Mouse (Mus musculus) ES-E14 (cell line): Measurements from ENCODE around the gene Adssl1. TPM values are rescaled to one million over a fixed set of nuclear protein-coding genes. Genes with fewer than 3 reads are reported as not detected.

Source experiments
- DNase-seq: peaks from one replicate; pipeline ENCODE4 v3.0.0-alpha.2; 2013; ENCODE audit warnings: low read depth, low spot score
- H3K27ac ChIP-seq: 2 replicates; pipeline ENCODE4 v1.5.1; 2012; ENCODE audit warnings: low read depth, mild to moderate bottlenecking, low read length, moderate library complexity, mixed read lengths; ENCODE audit not compliant: poor library complexity, insufficient read depth, severe bottlenecking
- H3K36me3 ChIP-seq: 2 replicates; pipeline ENCODE4 v1.6.1; 2012; ENCODE audit warnings: mild to moderate bottlenecking, low read length, moderate library complexity, mixed read lengths; ENCODE audit not compliant: control insufficient read depth, poor library complexity, insufficient read depth, severe bottlenecking
- H3K4me1 ChIP-seq, 2 experiments: fragments of 150-350 bp in 1 of 2; sonication (generic) in 1 of 2; 2 replicates each; pipeline ENCODE4 v1.6.1; 2012; ENCODE audit warnings: low read length in 2 of 2, mild to moderate bottlenecking in 1 of 2, mixed read lengths in 1 of 2; ENCODE audit not compliant: control insufficient read depth in 2 of 2, insufficient read depth in 2 of 2, poor library complexity in 1 of 2
- H3K4me3 ChIP-seq, 2 experiments: fragments of 150-350 bp in 1 of 2; sonication (generic) in 1 of 2; 2 replicates each; pipeline ENCODE4 v1.5.1; 2012; ENCODE audit warnings: low read length in 2 of 2, low read depth in 1 of 2, mild to moderate bottlenecking in 1 of 2, mixed read lengths in 1 of 2; ENCODE audit not compliant: insufficient read depth in 1 of 2, poor library complexity in 1 of 2, severe bottlenecking in 1 of 2
- H3K9ac ChIP-seq: 2 replicates; pipeline ENCODE4 v1.6.1; 2012; ENCODE audit warnings: low read depth, mild to moderate bottlenecking, low read length, mixed read lengths; ENCODE audit not compliant: poor library complexity, insufficient read depth, severe bottlenecking
- H3K9me3 ChIP-seq: fragments of 150-350 bp; sonication (generic); 2 replicates; pipeline ENCODE4 v1.6.1; 2012; ENCODE audit warnings: low read depth, mild to moderate bottlenecking, low read length; ENCODE audit not compliant: control insufficient read depth, insufficient read depth
- CHD2 ChIP-seq: IDR thresholded peaks from 2 replicates; pipeline ENCODE4 v1.6.1; 2014; ENCODE audit warnings: mild to moderate bottlenecking, low read depth, low read length, inconsistent platforms
- HCFC1 ChIP-seq: IDR thresholded peaks from 2 replicates; pipeline ENCODE4 v1.6.1; 2012; ENCODE audit warnings: low read length, inconsistent platforms, borderline replicate concordance; ENCODE audit not compliant: insufficient read depth
- MAFK ChIP-seq: IDR thresholded peaks from 2 replicates; pipeline ENCODE4 v1.6.1; 2014; ENCODE audit warnings: mild to moderate bottlenecking, low read depth, low read length, inconsistent platforms; ENCODE audit not compliant: insufficient read depth
- ZC3H11A ChIP-seq: IDR thresholded peaks from 2 replicates; pipeline ENCODE4 v1.6.1; 2012; ENCODE audit warnings: low read depth, mild to moderate bottlenecking, inconsistent platforms, low read length, borderline replicate concordance
- ZNF384 ChIP-seq: IDR thresholded peaks from 2 replicates; pipeline ENCODE4 v1.6.1; 2012; ENCODE audit warnings: low read depth, low read length, inconsistent platforms
- in situ Hi-C, 2 experiments: fragments of 600-800 bp; cut with MboI; formaldehyde crosslinking; loops; one replicate each; pipeline ENCODE4 v1.15.1; 2025; ENCODE audit warnings: low sequenced_read_pairs in 2 of 2, inconsistent platforms in 1 of 2; ENCODE audit not compliant: unreplicated experiment in 2 of 2
- total RNA-seq: library from RNA; depleted of rRNA; stranded (reverse); fragments of 300-350 nt; gene quantifications from 2 replicates; pipeline ENCODE4 v1.2.3, GENCODE M21; 2012

Adssl1 gene
- total RNA-seq, 1 experiment, result 2.4 TPM

- Histone ChIP-seq H3K36me3 (no peaks in the 10 kb centered on the region), H3K4me3 (no peak overlapping the region), H3K9ac (no peak overlapping the region), H3K9me3 (no peaks in the 10 kb centered on the region), H3K27ac (no peak overlapping the region), H3K4me1 (peaks cover 0 to 17% of the 10 kb centered on the region in 2 experiments; a peak in 2 of 4 replicates)
- DNase-seq, result no peak
- no peak for TF ChIP-seq ZNF384
- in situ Hi-C loops, result no loop called here
These were observed 12.4 kb downstream of the Adssl1 start for GRCm38 (mm10) chr12:112632084-112632777.

GRCm38 (mm10) chr12:112632907-112633306, 13.1 kb downstream of the Adssl1 start:
- H3K9me3 ChIP-seq, result no peaks in the 10 kb centered on the region
- no peak overlapping the region for H3K4me3 ChIP-seq
- peaks cover 0 to 17% of the 10 kb centered on the region in 2 experiments; a peak in 2 of 4 replicates for H3K4me1 ChIP-seq
- no peak overlapping the region for H3K9ac ChIP-seq
- no peak overlapping the region for H3K27ac ChIP-seq
- DNase-seq, result no peak
- no peak for TF ChIP-seq MAFK
- TF ChIP-seq CHD2, result no peak
- TF ChIP-seq ZC3H11A, result no peak
- no peak for TF ChIP-seq HCFC1
- no peak for TF ChIP-seq ZNF384
- in situ Hi-C loops, result no loop called here
- H3K36me3 ChIP-seq, result no peaks in the 10 kb centered on the region

GRCm38 (mm10) chr12:112633686-112634085, 13.8 kb downstream of the Adssl1 start:
- in situ Hi-C loops, result no loop called here
- Histone ChIP-seq H3K4me1 (peaks cover 0 to 17% of the 10 kb centered on the region in 2 experiments; a peak in 2 of 4 replicates), H3K27ac (no peak overlapping the region), H3K9ac (no peak overlapping the region), H3K9me3 (no peaks in the 10 kb centered on the region), H3K4me3 (no peak overlapping the region), H3K36me3 (no peaks in the 10 kb centered on the region)
- no peak for DNase-seq
- no peak for TF ChIP-seq ZNF384

- H3K4me3 ChIP-seq, result no peak overlapping the region
- no peaks in the 10 kb centered on the region for H3K9me3 ChIP-seq
- no peaks in the 10 kb centered on the region for H3K36me3 ChIP-seq
- no peak overlapping the region for H3K27ac ChIP-seq
- H3K9ac ChIP-seq, result no peak overlapping the region
- H3K4me1 ChIP-seq, result no peaks in the 10 kb centered on the region
- TF ChIP-seq MAFK (no peak), HCFC1 (no peak), CHD2 (no peak), ZNF384 (no peak), ZC3H11A (no peak)
- in situ Hi-C loops, result no loop called here
- DNase-seq, result no peak
These were observed 19.7 kb downstream of the Adssl1 start for GRCm38 (mm10) chr12:112639526-112639925.

GRCm38 (mm10) chr12:112643126-112643525, 23.3 kb downstream of the Adssl1 start:
- Histone ChIP-seq H3K9ac (no peak overlapping the region), H3K27ac (no peak overlapping the region), H3K36me3 (peaks cover 14% of the 10 kb centered on the region), H3K9me3 (no peaks in the 10 kb centered on the region), H3K4me1 (peaks cover 0 to 10% of the 10 kb centered on the region in 2 experiments; a peak in 2 of 4 replicates), H3K4me3 (no peak overlapping the region)
- no peak for TF ChIP-seq ZNF384
- no peak for TF ChIP-seq HCFC1
- TF ChIP-seq ZC3H11A, result no peak
- TF ChIP-seq MAFK, result no peak
- no peak for TF ChIP-seq CHD2
- no peak for DNase-seq
- in situ Hi-C loops, result no loop called here
